Mouse (Mus musculus) E14TG2a.4 (cell line): ENCODE data around the gene Eps8l2.

Experiments used
- CTCF ChIP-seq: conservative IDR thresholded peaks from 2 replicates; pipeline ENCODE4 v1.5.1; 2014; ENCODE audit warnings: low read length
- NANOG ChIP-seq: IDR thresholded peaks from 2 replicates; pipeline ENCODE4 v1.6.1; 2014; ENCODE audit warnings: borderline replicate concordance, low read length, mixed read lengths
- POU5F1 ChIP-seq: IDR thresholded peaks from 2 replicates; pipeline ENCODE4 v1.6.1; 2014; ENCODE audit warnings: low read length, borderline replicate concordance

- TF ChIP-seq CTCF, result no peak
- TF ChIP-seq NANOG, result no peak
- no peak for TF ChIP-seq POU5F1
Measured at GRCm38 (mm10) chr7:141395348-141395747, 56.7 kb downstream of the Eps8l2 start.
